Mouse (Mus musculus) cortical plate, adult 2 months (tissue): Measurements from ENCODE around the gene Nebl.

Source experiments
- CTCF ChIP-seq: fragments of 200-500 bp; IDR thresholded peaks from 2 replicates; pipeline ENCODE4 v1.5.1; 2011; ENCODE audit warnings: mild to moderate bottlenecking, control low read depth, low read length; ENCODE audit not compliant: insufficient read depth; ENCODE audit errors: extremely low read depth
- POLR2A ChIP-seq: fragments of 200-500 bp; IDR thresholded peaks from 2 replicates; pipeline ENCODE4 v1.6.1; 2011; ENCODE audit warnings: mild to moderate bottlenecking, low read length, control low read depth; ENCODE audit not compliant: insufficient read depth; ENCODE audit errors: extremely low read depth

DNA sequence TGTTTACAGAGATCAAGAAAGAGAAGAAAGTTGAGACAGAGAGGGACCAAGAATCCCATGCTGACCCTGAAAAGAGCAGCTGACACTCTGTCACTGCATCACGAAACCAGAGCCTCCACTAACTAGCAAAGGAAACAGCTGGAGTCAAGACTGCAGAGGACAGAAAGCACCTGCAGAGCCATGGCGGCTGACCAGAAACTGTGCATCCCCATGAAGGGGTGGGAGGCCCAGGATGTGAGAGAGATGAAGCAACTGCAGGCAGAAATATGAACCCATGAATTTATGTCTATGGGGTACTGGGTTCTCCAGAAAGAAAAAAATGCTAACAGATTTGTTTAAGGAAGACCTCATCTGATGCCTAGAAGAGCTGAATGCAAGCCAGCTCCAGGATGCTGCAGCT, 133.3 kb downstream of the Nebl start:
- TF ChIP-seq CTCF (no peak), POLR2A (no peak)
